Mouse (Mus musculus) C2C12 (cell line): Measurements from ENCODE around the gene Hist1h2ai.

Source experiments
- CTCF ChIP-seq: IDR thresholded peaks from one replicate; pipeline ENCODE4 v1.5.1; 2011; ENCODE audit not compliant: control insufficient read depth, insufficient read depth, insufficient read length
- FOSL1 ChIP-seq: IDR thresholded peaks from one replicate; pipeline ENCODE4 v1.8.0; 2011; ENCODE audit warnings: mild to moderate bottlenecking, low read length; ENCODE audit not compliant: poor library complexity, insufficient read depth, severe bottlenecking
- MAX ChIP-seq: IDR thresholded peaks from one replicate; pipeline ENCODE4 v1.6.1; 2011; ENCODE audit warnings: mild to moderate bottlenecking, control low read depth
- MYOG ChIP-seq: IDR thresholded peaks from one replicate; pipeline ENCODE4 v1.6.1; 2011; ENCODE audit not compliant: control insufficient read depth, insufficient read length; ENCODE audit errors: extremely low read depth
- USF1 ChIP-seq: IDR thresholded peaks from one replicate; pipeline ENCODE4 v1.6.1; 2011; ENCODE audit warnings: low read depth, mild to moderate bottlenecking, control low read depth, moderate library complexity

GRCm38 (mm10) chr13:21711698-21712097 lies 4.5 kb upstream of the Hist1h2ai start:
- no peak for TF ChIP-seq CTCF
- no peak for TF ChIP-seq MYOG
- TF ChIP-seq USF1: no peak
- no peak for TF ChIP-seq MAX
- TF ChIP-seq FOSL1: no peak
